Mouse (Mus musculus) left cerebral cortex, postnatal 36 days (tissue): ENCODE measurements around the gene Krt16. TPM values are rescaled to one million over a fixed set of nuclear protein-coding genes. Genes with fewer than 3 reads are reported as not detected.

ENCODE experiments used
- DNase-seq, 2 experiments: peaks; one replicate each; pipeline ENCODE4 v3.0.0; 2021 to 2022; ENCODE audit warnings: low spot score in 2 of 2, mixed read lengths in 1 of 2
- intact Hi-C: fragments of 180-260 bp; cut with DNase I; formaldehyde crosslinking; loops from one replicate; pipeline ENCODE4 v1.15.1; 2025
- total RNA-seq, 2 experiments: library from RNA; stranded (reverse); gene quantifications; 2 replicates each; pipeline ENCODE4 v1.2.3; 2021

Gene Krt16
- total RNA-seq = not detected

- intact Hi-C loops = no loop called here
- DNase-seq = no peak
Observed at GRCm38 (mm10) chr11:100248852-100249465, at the start of gene Krt16. TSS of gene Krt16 (minus strand) at chr11:100248902.

- intact Hi-C loops = loop anchor here (5.0 to 10.0 kb wide), 3 partner anchors 723 to 920 kb away; no protein-coding TSS in a partner anchor
- DNase-seq = no peak
Observed at GRCm38 (mm10) chr11:100297801-100298200, 49.1 kb upstream of the Krt16 start.

GRCm38 (mm10) chr11:100295308-100295707 lies 46.6 kb upstream of the Krt16 start:
- intact Hi-C loops = loop anchor here (5.0 to 10.0 kb wide), 3 partner anchors 721 to 918 kb away; no protein-coding TSS in a partner anchor
- DNase-seq = peak; percentile 66 to 72

DNA sequence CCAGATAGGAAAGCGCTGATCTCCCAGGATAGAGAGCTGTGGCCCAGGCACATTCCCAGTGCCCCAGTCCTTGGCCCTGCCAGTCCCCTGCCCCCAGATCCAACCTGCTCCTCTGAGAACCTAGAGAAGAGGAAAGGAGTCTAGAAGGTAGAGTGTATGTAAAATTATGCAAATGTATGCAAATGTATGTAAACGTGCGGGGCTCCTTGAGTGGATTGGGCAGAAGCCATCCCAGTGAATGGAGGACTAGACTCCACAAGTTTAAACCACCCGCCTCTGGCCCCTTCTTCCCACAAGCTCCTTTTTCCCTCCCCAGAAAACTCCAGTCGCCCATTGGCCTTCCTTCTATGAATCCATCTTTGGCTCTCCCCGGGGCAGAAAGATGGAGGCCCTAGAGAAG lies 44.2 kb upstream of the Krt16 start:
- intact Hi-C loops = loop anchor here (10.0 kb wide), 1 partner anchor 718 kb away; no protein-coding TSS in a partner anchor
- DNase-seq = no peak

- DNase-seq = no peak
- intact Hi-C loops = loop anchor here (10.0 kb wide), 1 partner anchor 715 kb away; no protein-coding TSS in a partner anchor
Observed at GRCm38 (mm10) chr11:100290235-100290634, 41.5 kb upstream of the Krt16 start.

GRCm38 (mm10) chr11:100288942-100289341 lies 40.2 kb upstream of the Krt16 start:
- intact Hi-C loops = loop anchor here (5.0 to 10.0 kb wide), 2 partner anchors 284 to 907 kb away; no protein-coding TSS in a partner anchor

DNA sequence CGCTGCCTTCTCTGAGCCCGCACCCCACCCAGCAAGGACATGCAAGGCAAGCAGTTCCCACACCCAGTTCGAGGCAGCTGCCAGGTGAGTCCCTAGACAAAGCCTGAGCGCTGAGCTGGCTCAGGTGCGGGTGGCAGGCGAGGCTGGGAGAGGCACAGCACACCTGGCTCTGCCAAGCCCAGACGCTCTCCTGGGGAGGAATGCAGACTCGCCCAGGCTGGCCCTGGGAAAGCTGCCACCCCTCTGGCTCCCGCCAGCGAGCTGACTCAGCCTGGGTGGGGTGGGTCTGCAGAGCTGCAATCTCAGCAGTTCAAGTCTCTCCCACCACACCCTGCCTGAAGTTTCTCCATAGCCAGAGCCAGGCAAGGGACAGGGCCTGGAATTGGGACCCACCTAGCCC lies 38.3 kb upstream of the Krt16 start:
- intact Hi-C loops = loop anchor here (5.0 to 10.0 kb wide), 2 partner anchors 282 to 905 kb away; no protein-coding TSS in a partner anchor
- peak in 1 of 2 experiments; percentile 25 for DNase-seq

More at GRCm38 (mm10) chr11:100288942-100289341, 40.2 kb upstream of the Krt16 start:
- no peak for DNase-seq

GRCm38 (mm10) chr11:100284988-100285387 lies 36.3 kb upstream of the Krt16 start:
- no peak for DNase-seq
- intact Hi-C loops = loop anchor here (5.0 to 10.0 kb wide), 2 partner anchors 280 to 903 kb away; no protein-coding TSS in a partner anchor

DNA sequence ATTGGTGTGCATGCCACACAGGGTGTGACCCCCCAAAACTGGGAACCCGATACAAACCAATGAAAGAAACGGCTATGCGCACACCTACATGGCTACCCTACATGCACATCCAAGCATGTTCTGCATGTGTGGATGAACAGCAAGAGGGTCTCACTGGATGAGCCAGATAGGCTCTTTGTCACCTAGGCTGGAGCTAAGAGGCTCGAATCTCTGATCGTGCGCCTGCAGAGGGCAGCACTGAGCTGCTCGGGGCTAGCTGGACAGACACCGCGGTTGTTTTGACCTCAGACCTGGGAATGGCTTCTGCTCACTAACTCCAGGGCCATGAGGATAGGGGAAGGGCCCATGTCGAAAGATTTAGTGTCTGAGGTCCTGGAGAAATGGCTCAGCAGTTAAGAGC lies 33.8 kb upstream of the Krt16 start:
- DNase-seq = peak; percentile 45 to 52
- intact Hi-C loops = loop anchor here (1.0 to 10.0 kb wide), 4 partner anchors 82 to 818 kb away; no protein-coding TSS in a partner anchor

GRCm38 (mm10) chr11:100281596-100282544 lies 33.2 kb upstream of the Krt16 start:
- DNase-seq = peak; percentile 67 to 87
- intact Hi-C loops = loop anchor here (1.0 to 10.0 kb wide), 4 partner anchors 82 to 818 kb away; no protein-coding TSS in a partner anchor

- intact Hi-C loops = no loop called here
- DNase-seq = no peak
Observed at GRCm38 (mm10) chr11:100278759-100279158, 30.1 kb upstream of the Krt16 start.

GRCm38 (mm10) chr11:100277726-100278480 lies 29.2 kb upstream of the Krt16 start:
- intact Hi-C loops = no loop called here

GRCm38 (mm10) chr11:100275466-100275865 lies 26.8 kb upstream of the Krt16 start:
- intact Hi-C loops = no loop called here
- DNase-seq = no peak

More at GRCm38 (mm10) chr11:100277726-100278480, 29.2 kb upstream of the Krt16 start:
- DNase-seq = no peak

- intact Hi-C loops = no loop called here
- no peak for DNase-seq
Observed at GRCm38 (mm10) chr11:100274719-100275118, 26.0 kb upstream of the Krt16 start.

GRCm38 (mm10) chr11:100271878-100272277 lies 23.2 kb upstream of the Krt16 start:
- intact Hi-C loops = no loop called here

DNA sequence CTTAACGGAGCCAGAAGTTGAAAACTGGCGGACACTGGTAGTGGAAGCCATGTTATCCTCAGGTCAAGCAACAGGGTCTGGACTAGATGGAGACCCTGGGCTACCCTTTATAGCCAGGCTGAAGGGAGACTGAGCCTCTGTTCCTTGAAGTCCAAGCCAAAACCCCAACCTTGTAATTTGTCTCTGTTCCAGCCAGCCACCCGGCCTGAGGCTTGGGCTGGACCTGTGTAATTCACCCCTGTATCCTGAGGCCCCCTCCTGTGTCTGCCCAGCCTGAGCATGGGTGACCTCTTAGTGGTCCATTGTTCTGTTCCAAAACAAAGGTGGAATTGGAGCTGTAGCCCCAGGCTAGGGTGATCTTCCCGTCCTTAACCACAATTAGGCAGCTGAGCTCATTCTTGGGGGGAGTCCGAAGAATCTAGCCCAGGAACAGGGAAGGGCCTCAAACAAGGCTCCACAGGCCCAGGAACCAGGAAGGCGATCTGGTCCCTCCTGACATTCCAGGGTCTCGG lies 21.2 kb upstream of the Krt16 start, which contains the start of gene Krt42:
Gene Krt42 (minus strand): TSS at position 51 of the 512 bp plus-strand sequence.
- intact Hi-C loops = no loop called here
- no peak for DNase-seq

More at GRCm38 (mm10) chr11:100271878-100272277, 23.2 kb upstream of the Krt16 start:
- no peak for DNase-seq

DNA sequence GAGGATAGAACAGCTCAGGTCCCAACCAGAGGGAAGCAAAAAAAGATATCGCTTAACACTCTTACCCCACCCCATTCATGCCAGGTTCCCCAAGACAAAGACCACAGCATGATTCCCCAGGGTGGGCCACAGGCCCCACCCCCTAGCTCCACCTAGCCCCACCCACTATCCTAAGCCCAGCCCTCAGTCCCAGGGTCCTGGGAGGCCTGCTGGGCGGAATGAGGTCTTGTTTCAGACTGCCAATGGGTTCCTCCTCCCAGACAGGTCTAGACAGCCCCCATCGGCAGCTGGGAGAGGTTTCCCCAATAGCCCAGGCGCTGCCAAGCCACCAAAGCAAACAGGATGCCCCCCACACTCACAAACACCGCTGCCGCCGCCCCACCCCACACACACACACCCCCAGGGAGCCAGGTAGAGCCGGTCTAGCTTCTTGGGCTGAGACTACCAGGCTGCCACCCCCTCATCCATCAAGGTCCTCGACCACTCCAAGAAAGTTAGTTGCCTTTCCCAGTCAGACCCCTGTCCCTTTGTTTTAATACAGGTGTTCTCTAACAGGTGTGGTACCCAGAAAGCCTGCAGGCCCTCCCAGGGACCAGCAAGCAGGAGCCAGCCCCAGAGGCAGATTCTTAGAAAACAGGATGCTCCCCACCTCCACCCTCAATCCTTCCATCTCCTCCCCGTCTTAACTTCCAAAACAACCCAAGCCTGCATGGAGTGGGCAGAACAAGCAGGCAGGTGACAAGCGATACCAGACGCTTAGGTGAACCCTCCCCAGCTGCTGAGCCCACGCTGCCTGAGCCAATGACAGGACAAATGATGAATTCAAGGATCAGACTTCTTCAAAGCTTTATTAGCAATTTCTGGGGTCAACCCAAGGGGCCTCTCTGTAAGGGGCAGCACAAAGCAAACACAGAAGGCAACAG lies 13.6 kb upstream of the Krt16 start:
- intact Hi-C loops = no loop called here
- DNase-seq = no peak

DNA sequence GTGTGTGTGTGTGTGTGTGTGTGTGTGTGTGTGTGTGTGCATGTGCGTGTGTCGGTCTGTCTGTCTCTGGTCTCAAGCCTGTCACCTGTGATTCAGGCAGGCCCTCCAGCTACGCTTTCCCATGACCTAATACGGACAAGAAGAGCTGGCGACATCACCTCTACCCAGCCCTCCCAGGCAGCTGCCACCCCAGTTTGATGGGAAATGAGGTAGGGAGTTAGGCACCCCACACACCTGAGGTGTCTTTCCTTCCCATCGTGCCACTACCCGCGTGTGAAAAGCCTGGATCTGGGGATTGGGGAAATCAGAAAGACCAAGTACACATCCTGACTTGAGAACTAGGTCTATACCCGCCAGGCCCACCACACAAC lies 12.5 kb upstream of the Krt16 start:
- no peak for DNase-seq
- intact Hi-C loops = no loop called here
